Mouse (Mus musculus): ENCODE data around the gene Amd1. TPM values are rescaled to one million over a fixed set of nuclear protein-coding genes. Genes with fewer than 3 reads are reported as not detected.

The Amd1 gene
- polyA plus RNA-seq, 1 experiment from 2014 or later, result 25.5 TPM

DNA sequence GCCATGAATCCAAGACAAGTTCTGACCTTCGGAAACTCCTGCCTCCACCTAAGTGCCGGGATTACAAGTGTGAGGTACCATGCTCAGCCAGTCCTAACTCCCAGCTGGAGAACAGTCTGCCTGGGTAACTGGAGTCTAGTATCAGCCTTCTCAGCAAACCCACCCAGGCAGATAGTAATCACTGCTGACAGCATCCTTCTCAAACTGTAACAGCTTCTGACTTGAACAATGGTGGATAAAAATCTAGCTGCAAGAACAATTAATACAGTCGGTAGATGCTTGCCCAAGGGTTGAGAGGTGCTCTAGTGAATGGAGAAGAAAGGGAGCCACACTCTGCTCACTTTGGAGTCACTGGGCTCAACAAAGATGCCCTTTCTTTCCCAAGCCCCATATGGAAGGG lies 30.8 kb downstream of the Amd1 start:
- H3K9me3 ChIP-seq (ENCODE audit: low read length), result no peaks in the 10 kb centered on the region
- no peak for TF ChIP-seq CTCF (IDR thresholded peaks at IDR 0.05)
- no peak for TF ChIP-seq EP300 (IDR thresholded peaks at IDR 0.05)
- WGBS, result 81% methylated on average over 3 of the region's 3 CpGs
- no peak overlapping the region for H3K27ac ChIP-seq (ENCODE audit: low read length)
- no peak overlapping the region for H3K4me2 ChIP-seq (replicated peaks; ENCODE audit: low read depth, low read length)
- H3K27me3 ChIP-seq (replicated peaks; ENCODE audit: insufficient read depth, low read length), result no peaks in the 10 kb centered on the region
- DNase-seq (ENCODE audit: low spot score) (no peak), ATAC-seq (no peak)
- no peak overlapping the region for H3K4me3 ChIP-seq (ENCODE audit: low read depth, low read length)
- H3K36me3 ChIP-seq (ENCODE audit: insufficient read depth, low read length), result no peaks in the 10 kb centered on the region
- no peaks in the 10 kb centered on the region for H3K4me1 ChIP-seq (ENCODE audit: insufficient read depth, low read depth, low read length)
- no peak overlapping the region for H3K9ac ChIP-seq (replicated peaks; ENCODE audit: low read depth)

DNA sequence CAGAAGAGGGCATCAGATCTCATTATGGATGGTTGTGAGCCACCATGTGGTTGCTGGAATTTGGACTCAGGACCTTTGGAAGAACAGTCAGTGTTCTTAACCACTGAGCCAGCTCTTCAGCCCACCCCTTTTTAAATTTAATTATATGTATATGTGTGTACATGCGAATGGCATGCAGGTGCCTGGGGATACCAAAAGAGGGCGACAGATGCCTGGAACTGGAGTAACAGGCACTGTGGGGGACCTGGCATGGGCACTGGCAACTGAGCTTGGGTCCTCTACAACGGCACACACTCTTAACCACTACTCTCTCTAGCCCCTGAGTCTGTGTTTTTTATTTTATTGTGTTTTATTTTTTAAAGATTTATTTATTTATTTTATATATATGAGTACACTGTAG lies 37.1 kb downstream of the Amd1 start:
- no peaks in the 10 kb centered on the region for H3K4me1 ChIP-seq (ENCODE audit: insufficient read depth, low read depth, low read length)
- no peaks in the 10 kb centered on the region for H3K27me3 ChIP-seq (replicated peaks; ENCODE audit: insufficient read depth, low read length)
- H3K27ac ChIP-seq (ENCODE audit: low read length), result no peak overlapping the region
- DNase-seq (ENCODE audit: low spot score), result no peak
- 85% methylated on average over 3 of the region's 3 CpGs for WGBS
- no peak overlapping the region for H3K9ac ChIP-seq (replicated peaks; ENCODE audit: low read depth)
- no peak overlapping the region for H3K4me3 ChIP-seq (ENCODE audit: low read depth, low read length)
- TF ChIP-seq EP300 (IDR thresholded peaks at IDR 0.05), result no peak
- TF ChIP-seq CTCF (IDR thresholded peaks at IDR 0.05), result no peak
- no peak overlapping the region for H3K4me2 ChIP-seq (replicated peaks; ENCODE audit: low read depth, low read length)
- ATAC-seq, result no peak
- H3K36me3 ChIP-seq (ENCODE audit: insufficient read depth, low read length), result no peaks in the 10 kb centered on the region
- H3K9me3 ChIP-seq (ENCODE audit: low read length), result no peaks in the 10 kb centered on the region

DNA sequence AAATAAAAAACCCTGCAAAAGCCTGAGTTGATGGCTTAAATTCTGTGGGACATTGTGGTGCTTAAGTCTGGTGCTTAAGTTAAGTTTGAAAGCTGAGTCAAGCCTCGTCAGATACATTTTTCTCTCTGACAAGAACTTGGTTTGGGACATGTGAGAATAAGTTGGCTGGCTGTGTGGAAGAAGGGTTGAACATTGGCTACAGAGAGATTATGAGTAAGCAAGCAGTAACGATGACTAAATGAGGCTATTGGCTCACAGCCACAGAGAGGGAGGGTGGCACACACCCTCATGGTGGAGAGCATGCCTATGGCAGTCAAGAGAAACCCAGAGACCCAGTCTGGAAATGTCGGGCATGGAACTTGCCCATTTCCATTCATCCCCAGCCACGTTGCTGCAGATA lies 38.3 kb downstream of the Amd1 start:
- DNase-seq (ENCODE audit: low spot score) (peak; percentile 24), ATAC-seq (no peak)
- 68% methylated on average over 4 of the region's 4 CpGs for WGBS
- TF ChIP-seq EP300 (IDR thresholded peaks at IDR 0.05) (no peak), CTCF (IDR thresholded peaks at IDR 0.05) (no peak)
- Histone ChIP-seq H3K9ac (replicated peaks; ENCODE audit: low read depth) (no peak overlapping the region), H3K27ac (ENCODE audit: low read length) (no peak overlapping the region), H3K4me2 (replicated peaks; ENCODE audit: low read depth, low read length) (no peak overlapping the region), H3K36me3 (ENCODE audit: insufficient read depth, low read length) (no peaks in the 10 kb centered on the region), H3K9me3 (ENCODE audit: low read length) (no peaks in the 10 kb centered on the region), H3K4me3 (ENCODE audit: low read depth, low read length) (no peak overlapping the region), H3K27me3 (replicated peaks; ENCODE audit: insufficient read depth, low read length) (no peaks in the 10 kb centered on the region), H3K4me1 (ENCODE audit: insufficient read depth, low read depth, low read length) (no peaks in the 10 kb centered on the region; the same call in 1 of the 2 replicates)

DNA sequence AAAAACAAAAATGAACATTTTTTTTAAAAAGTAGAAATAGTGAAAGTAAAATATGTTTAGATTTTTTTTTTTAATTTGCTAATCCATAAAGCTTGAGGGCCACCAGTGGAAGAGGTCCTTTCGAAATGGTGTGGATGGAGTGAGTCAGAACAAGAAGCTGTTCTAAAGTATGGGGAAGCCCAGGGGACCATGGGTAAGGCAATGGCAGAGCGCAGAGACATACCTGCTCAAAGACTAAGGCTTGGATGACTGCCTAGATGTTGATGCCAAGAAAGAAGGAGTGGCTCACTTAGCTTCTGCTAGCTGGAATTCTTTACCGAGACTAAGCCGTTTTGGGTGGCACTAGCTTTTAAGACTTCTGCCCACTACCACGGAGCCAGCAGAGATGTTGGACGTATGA lies 39.8 kb downstream of the Amd1 start:
- ATAC-seq, result no peak
- H3K27me3 ChIP-seq (replicated peaks; ENCODE audit: insufficient read depth, low read length), result no peaks in the 10 kb centered on the region
- no peaks in the 10 kb centered on the region; the same call in 1 of the 2 replicates for H3K4me1 ChIP-seq (ENCODE audit: insufficient read depth, low read depth, low read length)
- WGBS, result 67% methylated on average over 6 of the region's 6 CpGs
- no peak for TF ChIP-seq EP300 (IDR thresholded peaks at IDR 0.05)
- no peak for TF ChIP-seq CTCF (IDR thresholded peaks at IDR 0.05)
- H3K9ac ChIP-seq (replicated peaks; ENCODE audit: low read depth), result no peak overlapping the region
- peak; percentile 71 for DNase-seq (ENCODE audit: low spot score)
- no peak overlapping the region for H3K4me3 ChIP-seq (ENCODE audit: low read depth, low read length)
- no peak overlapping the region for H3K4me2 ChIP-seq (replicated peaks; ENCODE audit: low read depth, low read length)
- H3K27ac ChIP-seq (ENCODE audit: low read length), result no peak overlapping the region
- no peaks in the 10 kb centered on the region for H3K36me3 ChIP-seq (ENCODE audit: insufficient read depth, low read length)
- H3K9me3 ChIP-seq (ENCODE audit: low read length), result no peaks in the 10 kb centered on the region

GRCm38 (mm10) chr10:40260305-40260704 lies 41.7 kb downstream of the Amd1 start:
- DNase-seq (ENCODE audit: low spot score) (no peak), ATAC-seq (no peak)
- 57% methylated on average over 5 of the region's 5 CpGs for WGBS
- Histone ChIP-seq H3K27ac (ENCODE audit: low read length) (no peak overlapping the region), H3K27me3 (replicated peaks; ENCODE audit: insufficient read depth, low read length) (no peaks in the 10 kb centered on the region), H3K4me1 (ENCODE audit: insufficient read depth, low read depth, low read length) (no peaks in the 10 kb centered on the region; the same call in 1 of the 2 replicates), H3K4me2 (replicated peaks; ENCODE audit: low read depth, low read length) (no peak overlapping the region), H3K36me3 (ENCODE audit: insufficient read depth, low read length) (no peaks in the 10 kb centered on the region), H3K9me3 (ENCODE audit: low read length) (no peaks in the 10 kb centered on the region), H3K4me3 (ENCODE audit: low read depth, low read length) (no peak overlapping the region), H3K9ac (replicated peaks; ENCODE audit: low read depth) (no peak overlapping the region)
- no peak for TF ChIP-seq CTCF (IDR thresholded peaks at IDR 0.05)
- no peak for TF ChIP-seq EP300 (IDR thresholded peaks at IDR 0.05)

GRCm38 (mm10) chr10:40259542-40259941 lies 42.4 kb downstream of the Amd1 start:
- H3K9ac ChIP-seq (replicated peaks; ENCODE audit: low read depth), result no peak overlapping the region
- no peaks in the 10 kb centered on the region for H3K27me3 ChIP-seq (replicated peaks; ENCODE audit: insufficient read depth, low read length)
- WGBS, result 16% methylated on average over 8 of the region's 8 CpGs
- H3K4me1 ChIP-seq (ENCODE audit: insufficient read depth, low read depth, low read length), result no peaks in the 10 kb centered on the region; the same call in 1 of the 2 replicates
- H3K4me3 ChIP-seq (ENCODE audit: low read depth, low read length), result no peak overlapping the region
- ATAC-seq (no peak), DNase-seq (ENCODE audit: low spot score) (no peak)
- H3K36me3 ChIP-seq (ENCODE audit: insufficient read depth, low read length), result no peaks in the 10 kb centered on the region
- H3K9me3 ChIP-seq (ENCODE audit: low read length), result no peaks in the 10 kb centered on the region
- H3K4me2 ChIP-seq (replicated peaks; ENCODE audit: low read depth, low read length), result peak overlapping the region; percentile 77; the same call in 1 of the 2 replicates
- no peak overlapping the region for H3K27ac ChIP-seq (ENCODE audit: low read length)
- TF ChIP-seq EP300 (IDR thresholded peaks at IDR 0.05) (no peak), CTCF (IDR thresholded peaks at IDR 0.05) (no peak)

GRCm38 (mm10) chr10:40258976-40259375 lies 43.0 kb downstream of the Amd1 start:
- H3K36me3 ChIP-seq (ENCODE audit: insufficient read depth, low read length), result no peaks in the 10 kb centered on the region
- H3K9me3 ChIP-seq (ENCODE audit: low read length), result no peaks in the 10 kb centered on the region
- H3K27me3 ChIP-seq (replicated peaks; ENCODE audit: insufficient read depth, low read length), result no peaks in the 10 kb centered on the region
- ATAC-seq (no peak), DNase-seq (ENCODE audit: low spot score) (peak; percentile 82)
- H3K4me3 ChIP-seq (ENCODE audit: low read depth, low read length), result 0 out of 2 replicates have a peak overlapping the region, but pooled peaks have one; percentile 61
- peak overlapping the region; percentile 77 for H3K4me2 ChIP-seq (replicated peaks; ENCODE audit: low read depth, low read length)
- peak overlapping the region; percentile 91 for H3K27ac ChIP-seq (ENCODE audit: low read length)
- 0% methylated on average over 5 of the region's 5 CpGs for WGBS
- peak overlapping the region; percentile 50; the same call in 1 of the 2 replicates for H3K9ac ChIP-seq (replicated peaks; ENCODE audit: low read depth)
- TF ChIP-seq EP300 (IDR thresholded peaks at IDR 0.05) (0 out of 2 replicates have a peak, but pooled peaks have one; percentile 4), CTCF (IDR thresholded peaks at IDR 0.05) (peak; percentile 75)
- H3K4me1 ChIP-seq (ENCODE audit: insufficient read depth, low read depth, low read length), result no peaks in the 10 kb centered on the region; the same call in 1 of the 2 replicates
